Mouse (Mus musculus): ENCODE data around the gene Mrps31.

Gene Mrps31

GRCm38 (mm10) chr8:22411282-22411702 lies at the start of gene Mrps31:
Gene Mrps31 (plus strand): TSS chr8:22411361.
- no peak for DNase-seq (ENCODE audit: extremely low read depth, low read depth, low spot score)

GRCm38 (mm10) chr8:22376311-22376710 lies 34.9 kb upstream of the Mrps31 start:
- no peak for DNase-seq (ENCODE audit: extremely low read depth, low read depth, low spot score)

DNA sequence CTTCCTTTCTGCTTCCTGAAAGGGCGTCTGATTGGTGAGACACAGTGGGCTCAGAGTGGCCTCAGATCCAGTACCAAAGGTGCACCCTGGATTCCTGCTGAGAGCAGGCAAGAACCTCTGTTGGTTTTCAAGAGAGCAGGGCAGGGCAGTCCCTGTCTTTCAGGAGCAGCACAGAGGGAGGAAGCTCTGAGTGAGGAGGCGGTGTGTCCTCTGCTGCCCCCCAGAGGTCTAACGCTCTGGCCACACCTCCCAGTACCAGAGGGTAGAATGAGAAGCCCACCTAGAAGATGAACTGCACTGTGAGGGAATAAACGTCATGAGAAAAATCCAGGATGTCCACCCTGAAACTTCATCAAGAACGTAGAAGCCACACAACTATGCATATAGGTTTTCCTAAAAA lies 34.3 kb upstream of the Mrps31 start:
- no peak for DNase-seq (ENCODE audit: extremely low read depth, low read depth, low spot score)

GRCm38 (mm10) chr8:22380934-22381333 lies 30.2 kb upstream of the Mrps31 start:
- DNase-seq (ENCODE audit: extremely low read depth, low read depth, low spot score) = no peak

GRCm38 (mm10) chr8:22382824-22383595 lies 28.2 kb upstream of the Mrps31 start:
- no peak for DNase-seq (ENCODE audit: extremely low read depth, low read depth, low spot score)

DNA sequence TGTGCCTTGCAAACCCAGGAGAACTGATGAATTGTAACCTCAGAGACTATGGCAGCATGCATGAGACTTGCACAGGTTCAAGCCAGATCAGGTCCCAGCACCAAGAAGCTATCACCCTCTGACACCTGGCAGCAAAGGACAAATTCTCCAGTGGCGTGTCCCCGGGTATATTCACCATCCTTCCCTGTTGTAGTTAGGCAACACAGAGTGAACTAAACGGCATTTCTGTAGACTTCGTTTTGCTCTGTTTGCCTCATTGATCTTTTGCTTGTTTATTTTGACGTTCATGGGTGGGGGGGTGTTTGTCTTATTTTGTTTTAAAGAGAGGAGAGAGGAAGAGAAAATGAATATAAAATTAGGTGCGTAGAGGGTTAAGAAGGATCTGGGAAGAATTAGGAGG lies 26.0 kb upstream of the Mrps31 start:
- DNase-seq (ENCODE audit: extremely low read depth, low read depth, low spot score) = no peak

DNA sequence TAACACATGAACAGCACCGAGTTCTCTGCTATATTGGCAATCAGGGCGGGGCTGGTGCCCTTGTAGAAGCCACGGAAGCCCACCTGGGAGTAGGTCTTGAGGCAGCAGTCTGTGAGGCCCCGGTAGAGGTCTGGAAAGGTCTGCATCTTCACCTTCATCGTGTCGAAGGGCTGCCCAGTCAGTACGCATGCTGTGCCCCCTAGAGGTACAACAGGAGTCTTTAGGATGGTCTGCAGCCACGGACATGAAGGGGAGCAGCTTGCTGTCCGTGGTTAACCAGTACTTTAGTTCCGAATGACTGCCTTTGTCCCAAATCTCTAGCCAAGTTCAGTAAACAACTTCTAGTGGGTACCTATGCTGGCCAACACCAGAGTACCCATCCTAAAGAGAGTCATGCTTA lies 21.3 kb upstream of the Mrps31 start:
- DNase-seq (ENCODE audit: extremely low read depth, low read depth, low spot score) = no peak

DNA sequence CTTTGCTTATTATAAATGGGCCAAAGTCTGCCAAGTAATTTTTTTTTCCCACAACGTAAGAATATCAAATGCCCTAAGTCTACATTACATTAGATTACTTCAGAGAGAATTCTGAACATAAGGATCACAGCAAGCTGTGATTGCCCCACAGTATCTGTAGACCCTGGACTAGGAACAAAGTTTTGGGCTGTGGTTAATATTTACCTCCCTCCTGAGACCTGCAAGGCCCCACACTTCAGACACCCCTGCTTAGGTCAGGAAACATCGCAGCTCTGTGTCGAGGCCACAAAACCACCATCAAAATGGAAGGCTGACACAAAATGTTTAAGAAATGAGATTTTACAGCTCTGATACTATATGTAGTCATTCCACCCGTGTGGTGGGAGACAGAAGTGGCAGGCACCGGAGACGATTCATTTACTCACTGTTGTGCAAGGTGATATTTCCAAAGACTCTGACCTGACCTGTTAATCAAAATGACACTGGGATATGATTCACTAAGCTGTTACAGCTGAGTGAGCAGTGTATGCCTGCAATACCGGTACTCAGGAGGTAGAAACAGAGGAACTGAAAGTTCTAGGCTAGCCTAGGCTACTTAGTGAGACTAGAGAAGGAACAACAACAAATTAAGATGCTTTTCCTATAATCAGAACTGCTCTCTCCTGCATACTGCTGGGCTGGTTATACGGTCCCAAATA lies 20.2 kb upstream of the Mrps31 start:
- DNase-seq (ENCODE audit: extremely low read depth, low read depth, low spot score) = peak; percentile 34

- no peak for DNase-seq (ENCODE audit: extremely low read depth, low read depth, low spot score)
These were observed 16.7 kb upstream of the Mrps31 start for GRCm38 (mm10) chr8:22394471-22394870.

- DNase-seq (ENCODE audit: extremely low read depth, low read depth, low spot score) = no peak
These were observed 15.9 kb upstream of the Mrps31 start for GRCm38 (mm10) chr8:22395256-22395655.

- no peak for DNase-seq (ENCODE audit: extremely low read depth, low read depth, low spot score)
These were observed 13.4 kb upstream of the Mrps31 start for GRCm38 (mm10) chr8:22397811-22398141.

DNA sequence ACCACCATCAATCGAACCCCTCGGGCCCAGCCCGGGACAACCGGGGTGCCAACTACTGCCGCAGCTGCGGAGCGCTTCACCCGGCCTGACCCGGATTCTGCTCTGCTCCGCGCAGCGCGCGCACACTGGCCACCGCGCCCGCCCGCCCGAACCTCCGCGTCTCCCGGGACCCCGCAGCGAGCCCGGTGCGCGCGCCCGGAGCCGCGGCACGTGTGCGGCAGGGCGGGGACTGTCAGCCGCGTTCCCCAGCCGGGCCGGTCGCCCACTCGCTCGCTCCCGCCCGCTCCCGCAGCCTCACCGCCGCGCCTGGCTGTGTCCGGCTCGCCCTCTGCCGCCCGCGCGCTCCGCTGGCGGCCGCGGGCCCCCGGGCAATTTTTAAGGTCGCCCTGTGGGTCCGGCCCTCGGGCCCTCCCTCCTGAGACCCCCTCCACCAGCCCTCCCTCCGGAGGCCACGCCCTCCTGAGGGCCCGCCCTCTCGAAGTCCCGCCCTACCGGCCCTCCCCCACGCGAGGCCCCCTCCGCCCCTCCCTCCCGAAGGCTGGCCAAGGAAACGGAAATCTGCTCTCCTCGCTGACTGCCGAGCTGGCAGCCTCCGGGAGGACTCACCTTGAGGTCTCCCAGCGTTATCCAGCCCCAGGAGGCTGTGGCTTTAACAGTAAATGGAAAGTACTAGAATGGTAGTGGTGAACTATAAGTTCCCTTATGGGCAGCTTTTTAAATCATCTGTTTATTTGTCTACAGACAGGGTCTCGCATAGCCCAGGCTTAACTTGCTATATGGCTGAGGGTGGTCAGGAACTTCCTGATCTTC lies 12.8 kb upstream of the Mrps31 start, which contains the start of gene Slc25a15:
TSS of gene Slc25a15 (minus strand) at position 456 of the 810 bp plus-strand sequence.
- peak; percentile 18 for DNase-seq (ENCODE audit: extremely low read depth, low read depth, low spot score)

- DNase-seq (ENCODE audit: extremely low read depth, low read depth, low spot score) = no peak
These were observed 11.8 kb upstream of the Mrps31 start for GRCm38 (mm10) chr8:22399285-22399880.

GRCm38 (mm10) chr8:22400593-22400992 lies 10.6 kb upstream of the Mrps31 start:
- no peak for DNase-seq (ENCODE audit: extremely low read depth, low read depth, low spot score)

DNA sequence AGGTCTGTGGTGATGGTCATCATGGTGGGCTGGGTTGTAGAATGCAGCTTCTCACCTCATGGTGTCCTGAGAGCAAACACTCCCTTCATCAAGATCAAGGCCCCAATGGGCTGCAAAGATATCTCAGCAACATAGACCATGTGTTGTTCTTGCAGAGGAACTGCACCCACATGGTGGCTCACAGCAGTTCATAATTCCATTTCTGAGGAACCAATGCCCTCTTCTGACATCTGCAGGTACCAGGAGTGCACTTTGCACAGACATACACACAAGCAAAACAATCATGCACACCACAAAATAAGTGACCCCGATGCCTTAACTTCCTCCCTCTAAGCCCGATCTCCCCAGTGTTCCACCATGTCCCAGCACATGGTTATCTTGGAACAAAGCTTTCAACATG lies 7.9 kb upstream of the Mrps31 start:
- DNase-seq (ENCODE audit: extremely low read depth, low read depth, low spot score) = no peak

DNA sequence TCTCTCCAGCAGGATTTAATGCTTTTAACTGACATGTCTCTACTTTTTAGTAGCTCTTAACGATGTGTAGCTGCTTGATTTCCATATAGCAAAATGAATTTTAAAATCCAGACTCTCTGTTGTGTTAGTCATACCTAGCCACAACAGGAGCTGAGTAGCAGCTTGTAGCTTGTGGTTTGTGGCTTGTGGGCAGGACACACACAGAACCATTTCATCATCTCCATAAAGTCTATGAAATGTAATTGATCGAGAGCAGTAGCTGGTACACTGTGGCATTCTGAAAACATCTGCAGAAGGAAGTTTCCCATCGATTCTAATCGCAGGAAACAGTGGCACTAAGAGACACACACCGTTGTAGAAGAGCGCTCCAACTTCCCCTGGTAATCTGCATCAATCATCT lies 5.4 kb upstream of the Mrps31 start:
- no peak for DNase-seq (ENCODE audit: extremely low read depth, low read depth, low spot score)

GRCm38 (mm10) chr8:22410688-22411281 lies 376 bp upstream of the Mrps31 start:
- DNase-seq (ENCODE audit: extremely low read depth, low read depth, low spot score) = no peak

- no peak for DNase-seq (ENCODE audit: extremely low read depth, low read depth, low spot score)
These were observed 810 bp downstream of the Mrps31 start for GRCm38 (mm10) chr8:22411971-22412370.
